Mouse (Mus musculus) erythroblast, adult 5-6 weeks (primary cell): ENCODE data around the gene Rabggta. TPM values are rescaled to one million over a fixed set of nuclear protein-coding genes. Genes with fewer than 3 reads are reported as not detected.
A peak's percentile ranks its signal among the peaks of the same experiment; 100 is the strongest.

Source experiments
- ATAC-seq: replicated peaks from 2 replicates; pipeline ENCODE4 v1.8.0; 2016; ENCODE audit warnings: moderate number of reproducible peaks, mild to moderate bottlenecking, moderate TSS enrichment, inconsistent platforms; ENCODE audit not compliant: poor library complexity, low FRiP score, severe bottlenecking
- total RNA-seq, 2 experiments: library from RNA; stranded (forward) in 1 of 2; stranded (reverse) in 1 of 2; fragments of 150-400 nt in 1 of 2; fragments of 200-764, 138-1000 nt in 1 of 2; gene quantifications; 2 replicates each; pipeline versions ENCODE4 v1.2.3 to v1.2.4; 2015 to 2017; ENCODE audit warnings: low replicate concordance in 2 of 2

The Rabggta gene
- total RNA-seq, 2 experiments from 2014 or later: 2.1 to 5.4 TPM

DNA sequence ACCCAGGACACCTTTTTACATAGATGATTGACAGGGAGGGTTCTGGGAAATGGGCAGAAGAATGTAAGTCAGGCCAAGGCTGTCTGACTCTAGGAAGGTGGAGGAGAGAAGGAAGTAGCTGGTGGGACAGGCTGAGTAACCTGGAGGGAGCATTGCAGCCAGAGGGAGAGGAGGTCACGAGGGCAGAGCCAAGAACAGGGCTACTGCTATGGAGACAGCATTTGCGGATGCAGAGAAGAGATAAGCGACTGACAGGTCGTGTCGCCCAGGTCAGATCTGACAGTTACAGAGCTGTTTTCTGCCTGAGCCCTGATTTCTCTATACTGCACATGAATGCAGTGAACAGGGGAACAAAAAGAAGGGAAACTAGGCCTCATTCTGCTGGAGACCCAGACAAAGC, 14.7 kb downstream of the Rabggta start:
- ATAC-seq: no peak

DNA sequence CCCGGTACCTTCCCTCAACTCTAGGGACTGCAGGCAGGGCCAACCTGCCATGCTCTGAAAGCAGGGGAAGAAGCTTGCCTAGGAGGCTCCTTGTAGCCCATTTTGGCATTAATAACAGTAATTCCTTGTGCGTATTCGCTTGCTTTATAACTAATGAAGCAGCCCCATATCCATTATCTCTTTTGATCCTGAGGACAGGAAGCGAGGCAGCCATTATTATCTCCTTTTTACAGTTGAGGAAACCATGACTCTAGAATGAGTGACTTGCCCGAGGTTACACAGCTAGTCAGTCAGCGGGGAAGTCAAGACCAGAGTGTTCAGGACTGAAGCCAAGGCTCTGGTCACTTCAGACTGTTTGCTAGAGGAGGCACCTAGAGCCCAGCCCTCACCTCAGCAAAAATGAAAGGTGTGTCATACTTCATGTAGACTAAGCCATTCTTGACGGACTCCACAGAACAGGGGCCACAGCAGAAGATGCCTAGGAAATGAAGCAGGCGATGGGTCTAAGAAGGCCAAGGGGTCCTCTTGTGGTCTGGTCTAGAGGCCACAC, 15.9 kb downstream of the Rabggta start:
- no peak for ATAC-seq

- ATAC-seq: no peak
Measured at GRCm38 (mm10) chr14:55702761-55703160, 19.3 kb downstream of the Rabggta start.

- ATAC-seq: no peak
Measured at GRCm38 (mm10) chr14:55701131-55701530, 20.9 kb downstream of the Rabggta start.

GRCm38 (mm10) chr14:55697226-55697625, 24.8 kb downstream of the Rabggta start:
- no peak for ATAC-seq

DNA sequence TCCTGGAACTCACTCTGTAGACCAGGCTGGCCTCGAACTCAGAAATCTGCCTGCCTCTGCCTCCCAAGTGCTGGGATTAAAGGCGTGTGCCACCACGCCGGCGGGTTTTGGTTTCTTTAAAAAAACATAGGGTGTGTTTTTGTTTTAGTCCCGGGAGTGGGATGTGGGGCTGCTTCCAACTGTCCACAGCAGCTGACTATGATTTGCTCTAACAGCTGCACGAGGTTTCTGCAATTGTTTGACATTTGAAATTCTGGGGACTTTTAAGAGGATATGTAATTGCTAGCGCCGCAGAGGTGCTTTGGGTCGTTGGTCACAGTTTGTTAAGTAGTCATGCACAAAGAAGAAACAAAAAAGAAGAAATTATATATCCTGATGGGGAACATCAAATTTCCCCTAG, 32.6 kb downstream of the Rabggta start:
- no peak for ATAC-seq

- peak; percentile 37 for ATAC-seq
Measured at GRCm38 (mm10) chr14:55682118-55682493, 40.0 kb downstream of the Rabggta start.

DNA sequence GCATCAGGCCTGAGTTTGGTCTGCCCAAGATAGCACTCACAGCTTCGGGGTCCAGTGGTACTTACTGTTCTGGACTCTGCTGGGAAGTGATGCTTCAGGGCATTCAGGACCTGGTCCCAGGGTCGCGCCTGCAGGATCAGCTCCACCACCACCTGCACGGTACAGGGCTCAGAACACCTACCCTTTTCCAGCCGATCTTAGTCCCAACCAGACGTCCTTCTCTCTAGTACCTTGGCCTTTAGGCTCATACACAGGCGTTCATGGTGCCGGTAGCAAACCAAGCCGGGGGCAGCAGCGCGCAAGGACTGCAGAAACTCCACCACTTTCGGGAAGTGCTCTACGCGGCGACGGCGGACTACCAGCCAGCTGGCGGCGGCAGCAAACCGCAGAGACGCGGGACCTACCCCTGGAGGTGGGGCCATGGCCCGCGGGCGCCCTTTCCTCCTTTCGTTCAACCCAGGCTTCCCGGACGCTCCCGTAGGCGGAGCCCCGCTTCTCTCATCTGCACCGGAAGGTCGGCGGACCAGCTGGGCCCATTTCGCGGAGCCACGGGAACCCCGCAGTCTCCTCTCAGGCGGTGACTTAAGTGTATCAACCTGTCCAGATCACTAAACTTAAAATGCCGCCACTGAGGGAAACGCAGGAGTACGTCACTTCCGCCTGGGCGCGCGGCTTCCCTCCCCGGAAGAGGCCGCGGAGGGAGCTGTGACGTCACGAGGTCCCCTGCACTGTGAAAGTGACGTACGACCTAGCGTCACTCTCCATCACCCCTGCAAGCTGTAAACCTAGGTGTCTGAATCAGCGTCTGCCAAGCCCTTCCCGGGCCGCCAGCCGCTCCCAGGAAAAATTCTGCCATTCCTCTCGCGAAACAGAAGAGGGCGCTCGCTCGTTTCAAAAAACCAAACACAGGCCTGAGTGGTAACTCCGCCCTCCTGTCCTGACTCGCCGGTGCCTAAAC, 40.6 kb downstream of the Rabggta start, which contains the start of gene Tinf2:
Gene Tinf2 (minus strand): TSS at position 661 of the 958 bp plus-strand sequence.
- ATAC-seq: peak; percentile 94

DNA sequence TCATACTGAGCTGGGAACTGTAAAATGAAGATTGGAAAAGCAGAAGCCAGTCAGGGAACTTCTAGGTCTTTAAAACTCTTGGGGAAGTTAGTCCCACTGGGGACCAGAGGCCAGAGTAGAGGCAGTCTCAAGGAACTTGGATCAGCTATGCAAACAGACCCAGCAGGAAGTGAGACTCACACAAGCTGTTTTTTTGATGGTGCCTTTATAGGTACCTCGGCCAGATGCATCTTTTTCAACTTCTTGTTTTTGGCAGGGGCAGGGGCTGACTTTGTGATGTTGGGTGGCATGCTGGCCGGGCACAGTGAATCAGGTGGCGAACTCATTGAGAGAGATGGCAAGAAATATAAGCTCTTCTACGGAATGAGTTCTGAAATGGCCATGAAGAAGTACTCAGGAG, 44.4 kb downstream of the Rabggta start:
- no peak for ATAC-seq

- no peak for ATAC-seq
Measured at GRCm38 (mm10) chr14:55672741-55673060, 49.4 kb downstream of the Rabggta start.

DNA sequence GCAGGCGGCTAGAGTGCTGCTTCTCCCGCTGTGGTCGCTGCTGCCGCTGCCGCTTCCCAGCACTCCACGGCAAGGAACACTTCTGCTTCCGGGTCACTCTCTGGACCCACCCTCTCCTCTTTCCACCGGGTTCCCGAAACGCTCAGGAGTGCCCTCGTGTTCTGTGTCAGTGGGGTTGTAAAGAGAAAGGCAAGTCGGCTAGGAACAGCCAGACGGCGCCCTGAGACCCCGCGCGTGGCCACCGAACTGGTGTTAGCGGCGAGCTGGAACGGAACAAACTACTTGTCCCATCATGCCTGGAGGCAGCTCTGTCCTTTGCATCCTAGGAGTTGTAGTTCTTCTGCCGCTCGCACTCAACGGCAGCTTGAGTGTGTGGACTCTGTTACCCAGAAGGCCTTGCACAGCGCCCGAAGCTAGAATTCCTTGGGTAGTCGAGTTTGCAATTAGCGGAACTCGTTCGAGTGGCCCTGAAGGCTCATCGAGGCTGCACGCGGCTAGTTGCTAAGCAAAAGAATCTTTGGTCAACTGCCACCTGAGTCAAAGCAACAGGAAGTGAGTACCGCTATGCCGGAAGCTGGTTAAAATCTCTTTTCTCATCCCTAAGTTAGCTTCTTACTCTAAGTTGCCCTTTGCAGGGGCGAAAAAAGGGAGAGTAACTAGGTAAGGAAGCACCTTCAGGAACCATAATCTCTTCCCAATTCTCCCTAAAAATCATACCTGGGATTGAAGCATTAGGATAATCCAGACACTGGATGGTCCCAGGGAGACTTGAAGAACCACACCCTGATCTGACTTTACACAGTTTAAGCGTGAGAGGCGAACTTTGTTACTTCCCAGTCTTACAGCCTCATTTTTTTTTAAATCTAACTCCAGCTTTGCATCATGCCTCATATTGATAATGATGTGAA, 50.0 kb downstream of the Rabggta start, which contains the start of the genes Gmpr2 and Nedd8:
Gene Gmpr2 (plus strand): TSS at position 109 of the 908 bp plus-strand sequence.
Gene Nedd8 (minus strand): TSS at position 292 of the 908 bp plus-strand sequence.
- ATAC-seq: peak; percentile 98

GRCm38 (mm10) chr14:55671486-55671832, 50.6 kb downstream of the Rabggta start:
- ATAC-seq: peak; percentile 32

Other genes with a start within 250 kb of the Rabggta start
Only the 30 nearest of the 37 such genes appear.
- gene Dcaf11, start 162.3 kb downstream of the Rabggta start, total RNA-seq (2015; ENCODE audit: low replicate concordance): 18.2 and 21.9 TPM in 2 replicates
- gene Dcaf11, start 162.3 kb downstream of the Rabggta start, total RNA-seq (2017; ENCODE audit: low replicate concordance): 46.2 and 54.9 TPM in 2 replicates
- gene A730061H03Rik, start 161.9 kb downstream of the Rabggta start, total RNA-seq (2015; ENCODE audit: low replicate concordance): not detected in 2 replicates
- 4.8 TPM in 1 of 2 replicates, not detected in the other for gene A730061H03Rik, start 161.9 kb downstream of the Rabggta start, total RNA-seq (2017; ENCODE audit: low replicate concordance)
- not detected in 2 replicates for gene Fitm1, start 146.6 kb downstream of the Rabggta start, total RNA-seq (2015; ENCODE audit: low replicate concordance)
- gene Fitm1, start 146.6 kb downstream of the Rabggta start, total RNA-seq (2017; ENCODE audit: low replicate concordance): not detected in 2 replicates
- 271 and 301 TPM in 2 replicates for gene Psme1, start 144.1 kb downstream of the Rabggta start, total RNA-seq (2015; ENCODE audit: low replicate concordance)
- 107 and 147 TPM in 2 replicates for gene Psme1, start 144.1 kb downstream of the Rabggta start, total RNA-seq (2017; ENCODE audit: low replicate concordance)
- gene Emc9, start 137.0 kb downstream of the Rabggta start, total RNA-seq (2015; ENCODE audit: low replicate concordance): 10.9 TPM in 1 of 2 replicates, not detected in the other
- gene Emc9, start 137.0 kb downstream of the Rabggta start, total RNA-seq (2017; ENCODE audit: low replicate concordance): 2.6 and 3.6 TPM in 2 replicates
- 74.0 and 102 TPM in 2 replicates for gene Psme2, start 131.2 kb downstream of the Rabggta start, total RNA-seq (2015; ENCODE audit: low replicate concordance)
- 83.1 and 86.1 TPM in 2 replicates for gene Psme2, start 131.2 kb downstream of the Rabggta start, total RNA-seq (2017; ENCODE audit: low replicate concordance)
- gene Rnf31, start 130.6 kb downstream of the Rabggta start, total RNA-seq (2015; ENCODE audit: low replicate concordance): 6.5 and 9.4 TPM in 2 replicates
- gene Rnf31, start 130.6 kb downstream of the Rabggta start, total RNA-seq (2017; ENCODE audit: low replicate concordance): 7.1 and 8.9 TPM in 2 replicates
- 65.1 and 69.8 TPM in 2 replicates for gene Irf9, start 118.7 kb downstream of the Rabggta start, total RNA-seq (2015; ENCODE audit: low replicate concordance)
- gene Irf9, start 118.7 kb downstream of the Rabggta start, total RNA-seq (2017; ENCODE audit: low replicate concordance): 104 and 106 TPM in 2 replicates
- 1.7 TPM in 1 of 2 replicates, not detected in the other for gene Rec8, start 104.2 kb downstream of the Rabggta start, total RNA-seq (2015; ENCODE audit: low replicate concordance)
- gene Rec8, start 104.2 kb downstream of the Rabggta start, total RNA-seq (2017; ENCODE audit: low replicate concordance): 0.84 and 2.2 TPM in 2 replicates
- gene Ipo4, start 86.3 kb downstream of the Rabggta start, total RNA-seq (2015; ENCODE audit: low replicate concordance): 3.7 and 29.7 TPM in 2 replicates
- gene Ipo4, start 86.3 kb downstream of the Rabggta start, total RNA-seq (2017; ENCODE audit: low replicate concordance): 7.0 and 13.8 TPM in 2 replicates
- gene Gm49378, start 84.4 kb downstream of the Rabggta start, total RNA-seq (2015; ENCODE audit: low replicate concordance): 0.96 and 5.4 TPM in 2 replicates
- gene Gm49378, start 84.4 kb downstream of the Rabggta start, total RNA-seq (2017; ENCODE audit: low replicate concordance): 5.4 TPM in 1 of 2 replicates, not detected in the other
- gene Tm9sf1, start 78.5 kb downstream of the Rabggta start, total RNA-seq (2015; ENCODE audit: low replicate concordance): 9.6 and 14.2 TPM in 2 replicates
- gene Tm9sf1, start 78.5 kb downstream of the Rabggta start, total RNA-seq (2017; ENCODE audit: low replicate concordance): 12.0 and 20.5 TPM in 2 replicates
- gene Tssk4, start 72.1 kb downstream of the Rabggta start, total RNA-seq (2015; ENCODE audit: low replicate concordance): 0.84 TPM in 1 of 2 replicates, not detected in the other
- gene Tssk4, start 72.1 kb downstream of the Rabggta start, total RNA-seq (2017; ENCODE audit: low replicate concordance): 0.28 and 0.68 TPM in 2 replicates
- gene Mdp1, start 61.8 kb downstream of the Rabggta start, total RNA-seq (2015; ENCODE audit: low replicate concordance): 4.6 and 10.4 TPM in 2 replicates
- gene Mdp1, start 61.8 kb downstream of the Rabggta start, total RNA-seq (2017; ENCODE audit: low replicate concordance): 7.1 and 8.4 TPM in 2 replicates
- 1.5 and 2.7 TPM in 2 replicates for gene Gmpr2, start 50.3 kb downstream of the Rabggta start, total RNA-seq (2015; ENCODE audit: low replicate concordance)
- 6.9 and 8.5 TPM in 2 replicates for gene Gmpr2, start 50.3 kb downstream of the Rabggta start, total RNA-seq (2017; ENCODE audit: low replicate concordance)
- gene Nedd8, start 50.1 kb downstream of the Rabggta start, total RNA-seq (2015; ENCODE audit: low replicate concordance): 89.5 and 91.3 TPM in 2 replicates
- gene Nedd8, start 50.1 kb downstream of the Rabggta start, total RNA-seq (2017; ENCODE audit: low replicate concordance): 66.5 and 67.1 TPM in 2 replicates
- gene Tinf2, start 40.4 kb downstream of the Rabggta start, total RNA-seq (2015; ENCODE audit: low replicate concordance): 7.7 and 10.2 TPM in 2 replicates
- 12.9 and 13.1 TPM in 2 replicates for gene Tinf2, start 40.4 kb downstream of the Rabggta start, total RNA-seq (2017; ENCODE audit: low replicate concordance)
- 0.96 TPM in 1 of 2 replicates, not detected in the other for gene Tgm1, start 8.3 kb downstream of the Rabggta start, total RNA-seq (2015; ENCODE audit: low replicate concordance)
- gene Tgm1, start 8.3 kb downstream of the Rabggta start, total RNA-seq (2017; ENCODE audit: low replicate concordance): 0.14 and 0.85 TPM in 2 replicates
- 22.4 and 27.1 TPM in 2 replicates for gene Dhrs1, start 23.4 kb upstream of the Rabggta start, total RNA-seq (2015; ENCODE audit: low replicate concordance)
- gene Dhrs1, start 23.4 kb upstream of the Rabggta start, total RNA-seq (2017; ENCODE audit: low replicate concordance): 3.9 and 14.9 TPM in 2 replicates
- 6.5 and 11.3 TPM in 2 replicates for gene Nop9, start 23.4 kb upstream of the Rabggta start, total RNA-seq (2015; ENCODE audit: low replicate concordance)
- gene Nop9, start 23.4 kb upstream of the Rabggta start, total RNA-seq (2017; ENCODE audit: low replicate concordance): 3.7 and 3.9 TPM in 2 replicates
- gene Cideb, start 36.2 kb upstream of the Rabggta start, total RNA-seq (2015; ENCODE audit: low replicate concordance): 2.1 TPM in 1 of 2 replicates, not detected in the other
- gene Cideb, start 36.2 kb upstream of the Rabggta start, total RNA-seq (2017; ENCODE audit: low replicate concordance): 0.94 TPM in 1 of 2 replicates, not detected in the other
- gene Ltb4r2, start 39.2 kb upstream of the Rabggta start, total RNA-seq (2015; ENCODE audit: low replicate concordance): not detected in 2 replicates
- 0.14 TPM in 1 of 2 replicates, not detected in the other for gene Ltb4r2, start 39.2 kb upstream of the Rabggta start, total RNA-seq (2017; ENCODE audit: low replicate concordance)
- 6.3 and 14.8 TPM in 2 replicates for gene Ltb4r1, start 43.7 kb upstream of the Rabggta start, total RNA-seq (2015; ENCODE audit: low replicate concordance)
- gene Ltb4r1, start 43.7 kb upstream of the Rabggta start, total RNA-seq (2017; ENCODE audit: low replicate concordance): 9.3 and 21.8 TPM in 2 replicates
- not detected in 2 replicates for gene Adcy4, start 61.8 kb upstream of the Rabggta start, total RNA-seq (2015; ENCODE audit: low replicate concordance)
- not detected in 2 replicates for gene Adcy4, start 61.8 kb upstream of the Rabggta start, total RNA-seq (2017; ENCODE audit: low replicate concordance)
- 17.1 and 22.6 TPM in 2 replicates for gene Ripk3, start 66.6 kb upstream of the Rabggta start, total RNA-seq (2015; ENCODE audit: low replicate concordance)
- 6.7 and 7.2 TPM in 2 replicates for gene Ripk3, start 66.6 kb upstream of the Rabggta start, total RNA-seq (2017; ENCODE audit: low replicate concordance)
- gene Nfatc4, start 100.9 kb upstream of the Rabggta start, total RNA-seq (2015; ENCODE audit: low replicate concordance): not detected in 2 replicates
- not detected in 2 replicates for gene Nfatc4, start 100.9 kb upstream of the Rabggta start, total RNA-seq (2017; ENCODE audit: low replicate concordance)
- gene Nynrin, start 131.7 kb upstream of the Rabggta start, total RNA-seq (2015; ENCODE audit: low replicate concordance): 0.38 and 0.84 TPM in 2 replicates
- 0.42 and 0.77 TPM in 2 replicates for gene Nynrin, start 131.7 kb upstream of the Rabggta start, total RNA-seq (2017; ENCODE audit: low replicate concordance)
- gene Cbln3, start 162.1 kb upstream of the Rabggta start, total RNA-seq (2015; ENCODE audit: low replicate concordance): not detected in 2 replicates
- gene Cbln3, start 162.1 kb upstream of the Rabggta start, total RNA-seq (2017; ENCODE audit: low replicate concordance): 0.14 TPM in 1 of 2 replicates, not detected in the other
- 30.7 and 36.4 TPM in 2 replicates for gene Khnyn, start 162.7 kb upstream of the Rabggta start, total RNA-seq (2015; ENCODE audit: low replicate concordance)
- gene Khnyn, start 162.7 kb upstream of the Rabggta start, total RNA-seq (2017; ENCODE audit: low replicate concordance): 122 and 126 TPM in 2 replicates
- gene Sdr39u1, start 178.0 kb upstream of the Rabggta start, total RNA-seq (2015; ENCODE audit: low replicate concordance): 1.3 TPM in 2 replicates
- gene Sdr39u1, start 178.0 kb upstream of the Rabggta start, total RNA-seq (2017; ENCODE audit: low replicate concordance): 3.5 and 10.6 TPM in 2 replicates